Mouse (Mus musculus) neutrophil, adult 83 days (primary cell): Measurements from ENCODE around the gene Aig1. TPM values are rescaled to one million over a fixed set of nuclear protein-coding genes. Genes with fewer than 3 reads are reported as not detected.

Source experiments
- total RNA-seq, 2 experiments: library from RNA; stranded (reverse); gene quantifications; one replicate each; pipeline ENCODE4 v1.2.4; 2023

The Aig1 gene
- total RNA-seq = 1 to 10 TPM; 2.9 to 4.1 TPM

DNA sequence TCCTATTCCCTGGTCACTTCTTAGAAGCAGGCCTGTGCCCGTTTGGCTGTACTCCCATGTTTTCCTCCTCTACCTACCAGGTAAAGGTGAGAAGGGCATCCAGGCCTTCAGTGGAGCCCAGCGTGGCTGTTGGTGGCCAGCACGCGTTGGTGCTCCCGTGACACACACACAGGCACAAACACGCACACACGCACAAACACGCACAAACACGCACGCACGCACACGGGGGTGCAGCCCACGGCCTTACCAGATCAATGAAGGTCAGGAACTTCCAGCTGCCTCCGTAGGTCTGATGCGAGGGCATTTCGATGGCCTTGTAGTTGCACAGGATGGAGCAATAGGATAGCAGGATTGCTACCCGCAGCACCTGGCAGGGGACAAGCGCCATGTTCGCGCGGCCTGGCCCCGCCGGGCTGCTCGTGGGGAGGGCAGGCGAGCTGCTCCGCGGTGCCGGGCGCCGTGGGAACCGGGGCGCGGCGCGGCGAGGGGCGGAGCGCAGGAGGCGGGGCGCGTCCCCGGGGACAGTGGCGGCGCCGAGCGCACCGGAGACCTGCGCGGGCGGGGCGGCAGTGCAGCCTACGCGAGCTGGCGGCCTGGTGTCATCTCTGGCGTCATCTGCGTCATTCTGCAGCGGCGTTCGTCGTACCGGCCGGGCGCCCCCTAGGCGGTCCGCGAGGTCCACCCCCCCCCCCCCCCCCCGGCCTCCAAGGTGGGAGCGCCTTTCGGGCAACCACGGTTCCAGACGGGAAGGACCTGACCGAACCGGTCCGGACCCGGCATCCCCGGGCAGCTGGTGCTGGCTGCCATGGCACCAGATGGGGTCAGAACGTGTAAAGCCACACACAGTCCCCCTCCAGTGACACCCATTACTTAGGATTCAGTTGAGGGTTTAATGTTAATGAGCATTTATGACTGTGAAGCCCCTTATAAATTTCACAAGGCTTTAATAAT, at the start of gene Aig1:
Aig1 (minus strand) TSS at position 610 of the 951 bp plus-strand sequence.

Other genes starting within 250 kb of the Aig1 start
- 1 to 10 TPM; 1.7 to 1.8 TPM for gene Hivep2, start 97.1 kb upstream of the Aig1 start, total RNA-seq